Mouse (Mus musculus): ENCODE results near the gene Tomm5. TPM values are rescaled to one million over a fixed set of nuclear protein-coding genes. Genes with fewer than 3 reads are reported as not detected.

Gene Tomm5
- total RNA-seq (2023): 10 to 100 TPM; 30.0 to 30.8 TPM

GRCm38 (mm10) chr4:45107601-45108277 lies at the start of gene Tomm5:
TSS of gene Tomm5 (minus strand) at chr4:45108114.

GRCm38 (mm10) chr4:45084021-45084894 lies 23.7 kb downstream of the Tomm5 start, which contains the start of gene Fbxo10:
TSS of gene Fbxo10 (minus strand) at chr4:45084604.

Other genes starting within 250 kb of the Tomm5 start
- 1 to 10 TPM; 4.1 to 4.3 TPM for gene Grhpr, start 126.7 kb downstream of the Tomm5 start, total RNA-seq (2023)
- gene Zbtb5, start 95.7 kb downstream of the Tomm5 start, total RNA-seq (2023): 1 to 10 TPM; 6.2 to 8.6 TPM
- gene Polr1e, start 89.5 kb downstream of the Tomm5 start, total RNA-seq (2023): 1 to 10 TPM; 5.0 to 9.1 TPM
- 10 to 100 TPM; 12.7 to 16.1 TPM for gene Fbxo10, start 23.5 kb downstream of the Tomm5 start, total RNA-seq (2023)
- not detected for gene Frmpd1, start 76.8 kb upstream of the Tomm5 start, total RNA-seq (2023)
- gene Trmt10b, start 189.0 kb upstream of the Tomm5 start, total RNA-seq (2023): 1 to 10 TPM; 3.4 to 4.2 TPM
- gene Dcaf10, start 234.0 kb upstream of the Tomm5 start, total RNA-seq (2023): 10 to 100 TPM; 14.5 to 15.0 TPM
- 10 to 100 TPM; 26.0 to 28.9 TPM for gene Exosc3, start 234.6 kb upstream of the Tomm5 start, total RNA-seq (2023)